Mouse (Mus musculus) ES-Bruce4 (cell line): ENCODE results near the gene Ociad2. TPM values are rescaled to one million over a fixed set of nuclear protein-coding genes. Genes with fewer than 3 reads are reported as not detected.

Source experiments
- H3K27ac ChIP-seq: 2 replicates; pipeline ENCODE4 v1.5.1; 2012; ENCODE audit warnings: low read length, inconsistent platforms; ENCODE audit not compliant: insufficient read depth
- H3K27me3 ChIP-seq: 2 replicates; pipeline ENCODE4 v1.6.1; 2012; ENCODE audit warnings: mild to moderate bottlenecking, low read length, inconsistent platforms; ENCODE audit not compliant: control insufficient read depth, poor library complexity, insufficient read depth, severe bottlenecking
- H3K36me3 ChIP-seq: 2 replicates; pipeline ENCODE4 v1.6.1; 2012; ENCODE audit warnings: inconsistent platforms, mild to moderate bottlenecking, low read length, moderate library complexity; ENCODE audit not compliant: control insufficient read depth, poor library complexity, insufficient read depth, severe bottlenecking
- H3K4me1 ChIP-seq: one replicate; pipeline ENCODE4 v1.8.1; 2011; ENCODE audit warnings: low read length; ENCODE audit not compliant: control insufficient read depth, insufficient read depth
- H3K4me3 ChIP-seq: 2 replicates; pipeline ENCODE4 v1.5.1; 2011; ENCODE audit warnings: low read depth, mild to moderate bottlenecking, low read length
- H3K9ac ChIP-seq: 2 replicates; pipeline ENCODE4 v1.6.1; 2012; ENCODE audit warnings: low read depth, mild to moderate bottlenecking, inconsistent platforms; ENCODE audit not compliant: poor library complexity, severe bottlenecking
- H3K9me3 ChIP-seq: replicated peaks from 2 replicates; pipeline ENCODE4 v1.6.1; 2012; ENCODE audit warnings: mild to moderate bottlenecking, low read length, inconsistent platforms; ENCODE audit not compliant: control insufficient read depth, poor library complexity, insufficient read depth, severe bottlenecking
- CTCF ChIP-seq: IDR thresholded peaks from one replicate; pipeline ENCODE4 v1.8.1; 2011; ENCODE audit warnings: low read depth, low read length
- EP300 ChIP-seq: IDR thresholded peaks from 2 replicates; pipeline ENCODE4 v1.6.1; 2011; ENCODE audit warnings: low read depth, low read length; ENCODE audit not compliant: insufficient read depth
- POLR2A ChIP-seq: IDR thresholded peaks from one replicate; pipeline ENCODE4 v1.8.1; 2011; ENCODE audit warnings: low read length; ENCODE audit not compliant: insufficient read depth
- polyA plus RNA-seq: library from polyadenylated mRNA; stranded (reverse); fragments of >200 nt; gene quantifications from 2 replicates; pipeline ENCODE4 v1.2.4, GENCODE M21; 2011; ENCODE audit warnings: low read depth; ENCODE audit not compliant: missing spikeins, insufficient read depth, insufficient read length

Gene Ociad2
- polyA plus RNA-seq, 1 experiment: 4.9 TPM

- H3K27me3 ChIP-seq: no peaks in the 10 kb centered on the region
- H3K27ac ChIP-seq: no peak overlapping the region
- H3K36me3 ChIP-seq: peaks cover 15% of the 10 kb centered on the region
- TF ChIP-seq CTCF (no peak), EP300 (no peak), POLR2A (no peak)
- H3K9me3 ChIP-seq: no peaks in the 10 kb centered on the region
- H3K4me1 ChIP-seq: peaks cover 4% of the 10 kb centered on the region
- no peak overlapping the region for H3K9ac ChIP-seq
- no peak overlapping the region for H3K4me3 ChIP-seq
Observed at GRCm38 (mm10) chr5:73319306-73319705, 21.5 kb downstream of the Ociad2 start.

GRCm38 (mm10) chr5:73314654-73315053 lies 26.2 kb downstream of the Ociad2 start:
- Histone ChIP-seq H3K9me3 (no peaks in the 10 kb centered on the region), H3K27me3 (no peaks in the 10 kb centered on the region), H3K4me3 (no peak overlapping the region), H3K4me1 (peaks cover 4% of the 10 kb centered on the region), H3K27ac (no peak overlapping the region), H3K9ac (no peak overlapping the region), H3K36me3 (peaks cover 49% of the 10 kb centered on the region)
- TF ChIP-seq CTCF: no peak
- no peak for TF ChIP-seq EP300
- TF ChIP-seq POLR2A: no peak

- Histone ChIP-seq H3K27me3 (no peaks in the 10 kb centered on the region), H3K36me3 (peaks cover 55% of the 10 kb centered on the region), H3K27ac (no peak overlapping the region), H3K9ac (no peak overlapping the region), H3K9me3 (no peaks in the 10 kb centered on the region), H3K4me3 (no peak overlapping the region), H3K4me1 (peaks cover 4% of the 10 kb centered on the region)
- TF ChIP-seq POLR2A: no peak
- no peak for TF ChIP-seq CTCF
- no peak for TF ChIP-seq EP300
Observed at GRCm38 (mm10) chr5:73313591-73313990, 27.2 kb downstream of the Ociad2 start.

GRCm38 (mm10) chr5:73311458-73311857 lies 29.4 kb downstream of the Ociad2 start:
- peaks cover under 1% of the 10 kb centered on the region for H3K4me1 ChIP-seq
- H3K27ac ChIP-seq: no peak overlapping the region
- H3K27me3 ChIP-seq: no peaks in the 10 kb centered on the region
- no peak overlapping the region for H3K9ac ChIP-seq
- peaks cover 76% of the 10 kb centered on the region for H3K36me3 ChIP-seq
- H3K4me3 ChIP-seq: no peak overlapping the region
- H3K9me3 ChIP-seq: no peaks in the 10 kb centered on the region
- no peak for TF ChIP-seq CTCF
- no peak for TF ChIP-seq EP300
- no peak for TF ChIP-seq POLR2A

GRCm38 (mm10) chr5:73310401-73310800 lies 30.4 kb downstream of the Ociad2 start:
- H3K27ac ChIP-seq: no peak overlapping the region
- peaks cover 78% of the 10 kb centered on the region for H3K36me3 ChIP-seq
- no peaks in the 10 kb centered on the region for H3K4me1 ChIP-seq
- H3K9ac ChIP-seq: no peak overlapping the region
- no peaks in the 10 kb centered on the region for H3K27me3 ChIP-seq
- no peak for TF ChIP-seq CTCF
- no peak for TF ChIP-seq EP300
- TF ChIP-seq POLR2A: no peak
- H3K9me3 ChIP-seq: no peaks in the 10 kb centered on the region
- H3K4me3 ChIP-seq: no peak overlapping the region

GRCm38 (mm10) chr5:73309496-73309895 lies 31.3 kb downstream of the Ociad2 start:
- Histone ChIP-seq H3K4me1 (no peaks in the 10 kb centered on the region), H3K27ac (no peak overlapping the region), H3K9ac (no peak overlapping the region), H3K27me3 (no peaks in the 10 kb centered on the region), H3K36me3 (peaks cover 79% of the 10 kb centered on the region), H3K4me3 (no peak overlapping the region), H3K9me3 (no peaks in the 10 kb centered on the region)
- TF ChIP-seq POLR2A: no peak
- TF ChIP-seq CTCF: no peak
- no peak for TF ChIP-seq EP300
